Mouse (Mus musculus): ENCODE measurements at regions not wholly inside any gene's neighbourhood (a gene's known extent, or its start where the extent isn't known, plus 50 kb on each side); places are given as distances from the start of the nearest gene placed in this dataset.
"Not testable (repeated sequence)": the region's sequence is repeated elsewhere in the genome, so short reads cannot be mapped to it uniquely, and the experiment has no call there.

DNA sequence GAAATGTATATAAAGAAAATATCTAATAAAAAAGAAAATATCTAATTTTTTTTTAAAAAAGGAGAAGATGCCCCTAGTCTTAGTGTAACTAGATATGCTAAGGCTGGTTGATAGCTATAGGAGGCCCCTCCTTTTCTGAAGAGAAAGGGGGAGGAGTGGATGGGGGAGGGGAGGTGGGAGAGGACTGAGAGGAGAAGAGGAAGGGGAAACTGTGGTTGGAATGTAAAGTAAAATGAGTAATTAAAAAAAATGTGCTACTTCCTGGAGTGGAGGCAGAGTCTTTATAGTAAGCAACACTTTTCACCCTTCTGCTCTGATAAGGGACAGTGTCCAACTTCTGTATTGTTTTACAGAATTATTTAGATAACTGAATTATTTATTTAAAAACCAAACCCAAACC lies 513.6 kb upstream of the Fam160b2 start:
- DNase-seq (ENCODE audit: low spot score): no peak

DNA sequence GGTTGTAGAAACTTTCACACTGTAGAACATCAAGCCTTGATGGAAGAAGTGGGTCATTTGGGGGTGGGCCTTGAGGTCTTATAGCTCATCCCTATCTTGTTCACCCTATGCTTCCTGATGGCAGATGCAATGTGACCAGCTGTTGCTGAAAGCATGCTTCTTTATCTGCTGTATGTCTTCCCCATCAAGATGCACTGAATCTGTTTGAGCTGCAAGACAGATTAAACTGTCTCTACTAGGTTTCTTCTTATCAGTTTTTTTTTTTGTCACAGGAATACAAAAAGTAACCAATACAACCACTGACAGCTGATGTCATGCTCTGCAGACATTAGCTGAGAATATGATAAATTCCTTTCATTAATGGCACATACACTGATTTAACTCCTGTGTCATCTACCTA lies 505.0 kb upstream of the Fam160b2 start:
- no peak for DNase-seq (ENCODE audit: low spot score)

DNA sequence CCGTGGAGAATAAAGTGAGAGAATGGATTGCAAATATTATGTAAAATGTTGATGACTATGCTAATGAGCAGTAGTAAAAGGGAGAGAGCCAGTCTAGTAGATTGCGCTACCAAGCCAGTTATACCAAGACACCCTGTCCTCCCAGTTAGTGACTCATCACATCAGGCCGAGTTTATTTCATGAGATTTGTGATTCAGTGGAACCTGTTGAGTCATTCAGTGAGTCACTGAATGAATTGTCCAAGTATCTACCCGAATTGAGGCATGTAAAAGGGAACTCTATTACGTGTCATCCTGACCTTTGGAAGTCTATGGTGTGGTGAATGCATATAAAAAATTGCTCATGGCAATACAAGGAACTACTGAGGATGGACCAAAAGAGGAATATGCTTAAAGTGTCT lies 504.3 kb upstream of the Fam160b2 start:
- DNase-seq (ENCODE audit: low spot score): no peak

GRCm38 (mm10) chr14:71095661-71096422 lies 496.2 kb upstream of the Fam160b2 start:
- DNase-seq (ENCODE audit: low spot score): no peak

DNA sequence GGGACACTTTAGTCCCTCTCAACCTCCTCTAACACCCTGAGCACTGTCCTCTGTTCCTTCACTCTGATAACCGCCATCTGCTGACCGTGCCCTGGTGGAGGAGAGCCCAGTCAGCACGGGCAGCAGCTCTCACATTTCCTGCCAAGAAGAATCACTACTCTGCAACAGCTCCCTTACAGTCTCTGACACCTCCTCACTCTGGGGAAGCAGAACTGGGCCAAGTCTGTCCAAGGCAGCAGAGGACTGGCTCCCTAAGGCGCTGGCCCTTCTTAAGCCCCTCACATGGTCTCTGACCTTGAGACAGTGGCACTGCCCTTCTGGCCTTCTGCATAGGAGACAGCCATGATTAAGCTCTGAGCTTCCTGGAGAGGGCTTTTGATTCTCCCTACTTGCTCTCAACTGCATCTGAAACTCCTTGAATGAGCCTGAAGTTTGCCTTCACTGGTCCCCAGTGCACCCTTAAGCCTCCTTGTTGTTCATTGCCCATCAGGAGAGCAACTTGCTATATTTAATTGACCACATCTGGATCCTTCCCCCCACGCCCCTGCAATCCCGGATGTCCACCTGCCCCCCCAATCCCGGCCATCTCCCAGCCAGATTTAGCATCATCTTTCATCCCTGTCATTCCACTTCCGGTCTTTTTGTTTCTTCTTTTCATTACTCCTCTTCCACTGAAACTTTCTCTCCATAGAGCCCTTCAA lies 493.1 kb upstream of the Fam160b2 start:
- peak; percentile 18 for DNase-seq (ENCODE audit: low spot score)

DNA sequence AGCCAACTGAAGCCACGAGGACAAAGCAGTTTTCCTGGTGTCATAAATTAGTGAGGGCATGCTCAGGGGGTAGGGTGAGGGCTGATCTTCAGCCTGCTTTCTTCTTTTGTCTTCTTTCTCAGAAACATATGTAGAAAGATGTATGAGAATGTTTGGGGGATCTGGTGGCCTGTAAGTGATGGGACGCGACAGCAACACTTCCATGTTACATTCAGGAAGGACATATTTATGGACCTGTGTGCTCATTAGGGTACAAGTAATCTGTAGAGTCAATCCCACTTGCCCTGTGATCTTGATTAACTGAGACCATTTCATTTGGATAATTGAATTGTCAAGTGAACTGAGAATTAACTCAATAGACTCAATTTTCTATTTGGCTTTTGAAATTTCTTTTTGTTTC lies 486.1 kb upstream of the Fam160b2 start:
- no peak for DNase-seq (ENCODE audit: low spot score)

DNA sequence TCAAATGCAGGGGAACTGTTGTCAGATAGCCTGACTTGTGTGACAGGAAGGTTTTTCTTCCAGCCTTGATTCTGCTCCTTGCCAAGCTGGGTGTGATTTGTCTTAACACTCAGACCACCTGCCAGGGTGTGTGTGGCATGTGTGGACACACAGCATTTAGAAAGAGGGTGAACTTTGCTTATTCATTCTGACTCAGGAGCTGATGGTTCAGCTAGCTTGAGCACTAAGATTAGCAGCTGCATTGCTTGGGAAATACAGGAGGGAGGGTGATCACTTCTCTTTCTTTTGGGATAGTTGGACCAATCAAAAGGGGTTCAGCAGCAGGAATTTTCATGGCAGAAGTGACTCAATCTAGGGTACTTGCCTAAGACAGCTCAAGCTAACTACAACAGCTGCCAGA lies 482.7 kb upstream of the Fam160b2 start:
- no peak for DNase-seq (ENCODE audit: low spot score)

DNA sequence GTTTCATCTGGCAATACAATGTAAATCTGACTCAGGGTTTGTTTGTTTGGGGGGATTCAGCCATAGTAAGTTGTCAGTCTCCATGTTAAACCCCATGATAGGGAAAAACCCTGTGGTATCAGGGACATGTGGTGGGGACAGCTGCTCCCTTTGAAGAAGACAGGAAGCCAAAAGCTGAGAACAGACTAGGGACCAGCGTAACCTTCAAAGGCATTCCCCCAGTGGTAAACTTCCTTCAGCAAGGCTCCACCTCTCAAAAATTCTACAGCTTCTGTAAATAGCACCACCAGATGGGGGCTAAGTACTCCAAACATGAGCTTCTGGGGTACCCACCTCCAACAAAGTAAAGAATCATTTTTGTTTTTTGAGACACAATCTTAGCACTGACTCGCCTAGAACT lies 476.0 kb upstream of the Fam160b2 start:
- no peak for DNase-seq (ENCODE audit: low spot score)

GRCm38 (mm10) chr14:71074019-71074418 lies 474.4 kb upstream of the Fam160b2 start:
- DNase-seq (ENCODE audit: low spot score): no peak

GRCm38 (mm10) chr14:71065669-71066068 lies 466.0 kb upstream of the Fam160b2 start:
- no peak for DNase-seq (ENCODE audit: low spot score)

GRCm38 (mm10) chr14:71056601-71057000 lies 457.0 kb upstream of the Fam160b2 start:
- DNase-seq (ENCODE audit: low spot score): no peak

- no peak for DNase-seq (ENCODE audit: low spot score)
Measured at GRCm38 (mm10) chr14:71055480-71055879, 455.8 kb upstream of the Fam160b2 start.

- DNase-seq (ENCODE audit: low spot score): no peak
Measured at GRCm38 (mm10) chr14:71053788-71054641, 454.4 kb upstream of the Fam160b2 start.

DNA sequence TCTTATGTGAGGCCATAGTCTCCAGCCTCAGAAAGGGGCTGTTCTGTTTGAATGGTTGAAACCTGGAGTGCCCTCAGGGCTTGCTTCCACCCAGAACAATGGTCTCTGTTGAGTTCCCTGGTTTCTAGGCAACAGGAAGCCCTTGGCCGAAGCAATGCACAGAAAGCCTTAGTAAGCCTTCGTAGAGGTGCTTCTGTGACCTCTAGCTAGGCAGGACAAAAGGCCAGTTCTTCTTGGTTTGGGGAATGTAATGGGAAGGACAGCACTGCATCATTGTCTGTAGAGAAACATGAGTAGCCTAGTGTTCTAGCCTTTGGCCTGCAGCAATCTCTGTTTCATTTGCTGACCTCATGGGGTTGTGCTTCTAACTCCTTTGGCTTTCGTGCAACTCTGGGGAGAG lies 447.5 kb upstream of the Fam160b2 start:
- no peak for DNase-seq (ENCODE audit: low spot score)

GRCm38 (mm10) chr14:71043879-71044770 lies 444.5 kb upstream of the Fam160b2 start:
- not testable (repeated sequence) for DNase-seq (ENCODE audit: low spot score)

DNA sequence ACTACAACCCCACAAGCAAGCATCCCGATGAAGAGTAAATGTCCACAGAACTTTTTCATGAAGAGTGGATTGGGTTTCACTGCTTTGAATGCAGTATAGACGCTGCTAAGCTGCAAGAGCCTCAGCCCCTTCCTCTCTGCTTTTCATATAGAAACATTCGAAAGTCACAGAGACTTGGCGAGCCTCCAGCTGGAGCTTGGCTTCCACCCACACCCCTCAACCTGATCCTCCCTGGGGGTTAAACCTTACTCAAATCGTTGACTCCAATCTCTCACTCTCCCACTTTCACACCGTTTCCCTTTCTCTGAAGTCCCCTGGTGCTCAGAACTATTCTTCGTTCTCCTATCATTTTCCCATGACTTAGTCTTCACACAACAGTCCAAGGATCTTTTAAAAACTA lies 437.0 kb upstream of the Fam160b2 start:
- no peak for DNase-seq (ENCODE audit: low spot score)

DNA sequence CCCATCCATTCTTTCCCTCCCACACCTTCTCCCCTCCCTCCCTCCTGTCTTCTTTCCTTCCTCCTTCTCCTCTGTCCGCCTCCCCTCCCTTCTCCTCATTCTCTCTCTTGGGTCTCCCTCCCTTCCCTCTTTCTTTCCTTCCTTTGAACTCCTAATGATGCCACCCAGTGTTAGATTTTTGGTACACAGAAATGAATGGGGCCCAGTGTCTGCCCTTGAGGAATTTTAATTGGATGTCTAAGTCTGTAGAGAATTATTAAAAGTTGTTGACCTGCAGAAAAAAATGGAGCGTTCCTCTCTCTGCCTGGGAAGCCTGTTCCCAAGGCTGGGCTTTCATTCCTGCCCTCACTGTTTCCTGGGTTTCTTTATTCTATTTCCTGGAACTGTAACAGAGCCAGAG lies 434.0 kb upstream of the Fam160b2 start:
- DNase-seq (ENCODE audit: low spot score): no peak

DNA sequence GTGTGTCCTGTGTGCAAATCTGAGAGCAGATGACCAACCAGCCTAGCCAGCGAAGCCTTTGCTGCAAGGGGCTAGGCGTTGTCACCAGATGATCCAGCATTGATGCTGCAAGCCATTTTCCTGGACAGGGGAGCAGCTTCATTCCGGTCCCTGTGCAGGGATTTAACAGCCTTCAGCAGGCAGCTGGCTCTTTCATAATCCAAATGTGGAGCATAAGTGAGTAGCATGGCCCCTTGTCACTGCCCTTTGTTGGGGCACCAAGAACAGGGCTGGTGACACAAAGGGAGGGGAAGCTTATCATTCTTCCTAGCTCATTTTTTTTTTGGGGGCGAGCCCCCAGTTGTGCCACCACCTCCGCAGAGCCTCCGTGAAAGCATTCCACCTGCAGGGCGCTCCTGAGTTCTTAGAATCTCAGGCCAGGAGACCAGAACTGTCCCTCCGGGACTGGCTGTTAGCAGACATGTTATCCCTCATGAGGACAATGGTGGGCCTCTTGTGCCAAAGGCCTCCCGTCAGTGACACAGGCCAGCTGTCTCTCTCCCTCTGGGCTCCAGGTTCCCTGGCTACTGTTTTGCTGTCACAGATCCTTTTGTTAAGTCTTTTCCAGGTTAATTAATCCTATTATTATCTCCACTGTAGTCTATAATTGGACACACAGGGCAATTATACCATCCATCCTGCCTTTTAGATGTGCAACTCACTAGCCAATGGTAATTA lies 430.7 kb upstream of the Fam160b2 start:
- no peak for DNase-seq (ENCODE audit: low spot score)

Measured in ovary, postnatal 36 days (tissue).